Mouse (Mus musculus): ENCODE measurements around the gene Ptn.

DNA sequence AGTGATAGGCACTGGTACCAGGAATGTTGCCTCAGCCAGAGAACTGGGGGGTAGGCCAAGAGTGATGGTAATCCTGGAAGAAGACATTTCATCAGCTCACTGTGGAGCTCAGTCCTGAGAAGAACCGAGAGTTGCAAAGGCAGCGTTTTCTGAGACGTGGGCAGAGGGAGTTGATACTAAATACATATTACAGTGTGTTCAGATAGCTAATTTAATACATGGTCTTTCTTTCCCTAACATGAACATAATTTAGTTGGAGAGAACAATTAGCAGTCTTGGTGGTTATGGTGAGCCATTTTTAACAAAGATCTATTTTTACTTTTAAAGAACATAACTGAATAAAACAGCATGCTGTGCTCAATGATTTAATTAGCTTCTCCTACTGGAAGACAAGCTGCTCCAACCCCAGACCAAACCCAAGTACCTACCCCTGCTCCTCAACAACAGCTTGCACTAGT, 33.0 kb upstream of the Ptn start:
- no peak for TF ChIP-seq ZC3H11A (IDR thresholded peaks at IDR 0.05; ENCODE audit: low read depth, low read length)
- TF ChIP-seq BHLHE40 (IDR thresholded peaks at IDR 0.05; ENCODE audit: low read depth, low read length) = no peak
- no peak for TF ChIP-seq CTCF (conservative IDR thresholded peaks at IDR 0.05 in 1 of 2, IDR thresholded peaks at IDR 0.05 in 1 of 2; ENCODE audit: low read depth in 2 of 2, low read length in 2 of 2)
- TF ChIP-seq TCF12 (IDR thresholded peaks at IDR 0.05; ENCODE audit: low read depth, low read length) = no peak
- no peak for TF ChIP-seq MAFK (IDR thresholded peaks at IDR 0.05; ENCODE audit: insufficient replicate concordance, low read length)
